Mouse (Mus musculus): ENCODE measurements around the gene Rin1.

The Rin1 gene

GRCm38 (mm10) chr19:5094746-5095417, 44.6 kb downstream of the Rin1 start:
- no peak for DNase-seq (ENCODE audit: low read depth, low spot score)

GRCm38 (mm10) chr19:5095887-5096474, 45.7 kb downstream of the Rin1 start:
- peak; percentile 48 for DNase-seq (ENCODE audit: low read depth, low spot score)

- DNase-seq (ENCODE audit: low read depth, low spot score): no peak
These were observed 47.5 kb downstream of the Rin1 start for GRCm38 (mm10) chr19:5097521-5098362.

GRCm38 (mm10) chr19:5098363-5099143, 48.3 kb downstream of the Rin1 start, which contains the start of gene Cnih2:
Gene Cnih2 (minus strand): TSS chr19:5098521.
- DNase-seq (ENCODE audit: low read depth, low spot score): peak; percentile 76

GRCm38 (mm10) chr19:5106074-5106473, 55.8 kb downstream of the Rin1 start:
- peak; percentile 32 for DNase-seq (ENCODE audit: low read depth, low spot score)
